Mouse (Mus musculus) kidney, embryonic 15.5 days (tissue): Measurements from ENCODE around the gene Rab44. TPM values are rescaled to one million over a fixed set of nuclear protein-coding genes. Genes with fewer than 3 reads are reported as not detected.

Experiments used
- ATAC-seq: fragments of 200-750 bp; cut with Nextera tagmentation; replicated peaks from 2 replicates; pipeline ENCODE4 v1.8.0; 2017; ENCODE audit warnings: moderate TSS enrichment; ENCODE audit not compliant: low FRiP score
- H3K27ac ChIP-seq: fragments of 300-500 bp; sonication (generic); 2 replicates; pipeline ENCODE4 v1.5.1; 2015; ENCODE audit warnings: mild to moderate bottlenecking, inconsistent platforms
- H3K27me3 ChIP-seq: fragments of 300-500 bp; sonication (generic); 2 replicates; pipeline ENCODE4 v1.6.1; 2015; ENCODE audit warnings: inconsistent platforms
- H3K36me3 ChIP-seq: fragments of 300-500 bp; sonication (generic); 2 replicates; pipeline ENCODE4 v1.6.1; 2015; ENCODE audit warnings: inconsistent platforms
- H3K4me1 ChIP-seq: fragments of 300-500 bp; sonication (generic); 2 replicates; pipeline ENCODE4 v1.6.1; 2015; ENCODE audit warnings: inconsistent platforms
- H3K4me2 ChIP-seq: fragments of 300-500 bp; sonication (generic); 2 replicates; pipeline ENCODE4 v1.6.1; 2015; ENCODE audit warnings: moderate library complexity, mild to moderate bottlenecking, inconsistent platforms
- H3K4me3 ChIP-seq: fragments of 300-500 bp; sonication (generic); replicated peaks from 2 replicates; pipeline ENCODE4 v1.5.1; 2015; ENCODE audit warnings: mild to moderate bottlenecking, inconsistent platforms
- H3K9ac ChIP-seq: fragments of 300-500 bp; sonication (generic); 2 replicates; pipeline ENCODE4 v1.6.1; 2015; ENCODE audit warnings: mild to moderate bottlenecking, inconsistent platforms
- H3K9me3 ChIP-seq: fragments of 300-500 bp; sonication (generic); replicated peaks from 2 replicates; pipeline ENCODE4 v1.6.1; 2016; ENCODE audit warnings: inconsistent platforms
- WGBS: fragments of 180-500 bp; shearing (Covaris S2); methylation state at CpG from one replicate; pipeline ENCODE4 v1.1.7; 2015; ENCODE audit warnings: mixed read lengths; 5-methylcytosine and 5-hydroxymethylcytosine counted together
- polyA plus RNA-seq: library from polyadenylated mRNA; unstranded; fragments of >200 nt; fragmentation: Nextera tagmentation; extraction: Ambion mirVana; gene quantifications from 2 replicates; pipeline ENCODE4 v1.2.1, GENCODE M21; 2015

Gene Rab44
- polyA plus RNA-seq, 1 experiment from 2014 or later: 0.34 TPM

- no peak for ATAC-seq
- no peaks in the 10 kb centered on the region for H3K36me3 ChIP-seq
- WGBS: 64% methylated on average over 8 of the region's 8 CpGs
Observed at GRCm38 (mm10) chr17:29143266-29143665, 29.3 kb downstream of the Rab44 start.

DNA sequence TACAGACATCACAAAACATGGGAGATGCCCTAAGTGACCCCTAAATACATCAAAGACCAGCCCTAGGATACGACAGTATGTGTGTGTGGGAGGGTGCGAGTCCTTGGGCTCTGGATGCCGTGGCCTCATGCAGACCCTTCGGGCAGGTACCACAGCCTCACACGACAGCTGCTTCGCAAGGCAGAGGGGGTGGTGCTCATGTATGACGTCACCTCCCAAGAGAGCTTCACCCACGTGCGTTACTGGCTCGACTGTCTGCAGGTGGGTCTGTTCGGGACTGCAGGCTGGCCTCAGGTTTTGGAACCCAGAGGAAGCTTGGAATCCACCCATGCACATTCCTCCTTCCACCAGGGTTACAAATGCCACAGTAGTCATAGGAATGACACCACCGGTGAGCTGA, 31.2 kb downstream of the Rab44 start:
- H3K4me3 ChIP-seq: no peak overlapping the region
- H3K9ac ChIP-seq: no peak overlapping the region
- peaks cover 8% of the 10 kb centered on the region; the same call in 1 of the 2 replicates for H3K4me1 ChIP-seq
- H3K27me3 ChIP-seq: no peaks in the 10 kb centered on the region
- ATAC-seq: no peak
- WGBS: 88% methylated on average over 12 of the region's 12 CpGs
- no peak overlapping the region for H3K27ac ChIP-seq
- no peaks in the 10 kb centered on the region for H3K36me3 ChIP-seq
- 0 out of 2 replicates have a peak, but pooled peaks cover 4% of the 10 kb centered on the region for H3K9me3 ChIP-seq
- no peak overlapping the region for H3K4me2 ChIP-seq

More at GRCm38 (mm10) chr17:29143266-29143665, 29.3 kb downstream of the Rab44 start:
- no peak overlapping the region for H3K4me3 ChIP-seq
- H3K4me2 ChIP-seq: no peak overlapping the region
- H3K4me1 ChIP-seq: peaks cover 6% of the 10 kb centered on the region; the same call in 1 of the 2 replicates
- H3K27me3 ChIP-seq: no peaks in the 10 kb centered on the region
- no peak overlapping the region for H3K9ac ChIP-seq
- H3K27ac ChIP-seq: no peak overlapping the region
- H3K9me3 ChIP-seq: 0 out of 2 replicates have a peak, but pooled peaks cover 4% of the 10 kb centered on the region

- Histone ChIP-seq H3K4me2 (no peak overlapping the region), H3K4me1 (peaks cover 8% of the 10 kb centered on the region; the same call in 1 of the 2 replicates), H3K9ac (no peak overlapping the region), H3K36me3 (no peaks in the 10 kb centered on the region), H3K27me3 (no peaks in the 10 kb centered on the region), H3K9me3 (0 out of 2 replicates have a peak, but pooled peaks cover 4% of the 10 kb centered on the region), H3K4me3 (no peak overlapping the region), H3K27ac (no peak overlapping the region)
- ATAC-seq: no peak
- 77% methylated on average over 14 of the region's 14 CpGs for WGBS
Observed at GRCm38 (mm10) chr17:29147273-29147672, 33.3 kb downstream of the Rab44 start.

DNA sequence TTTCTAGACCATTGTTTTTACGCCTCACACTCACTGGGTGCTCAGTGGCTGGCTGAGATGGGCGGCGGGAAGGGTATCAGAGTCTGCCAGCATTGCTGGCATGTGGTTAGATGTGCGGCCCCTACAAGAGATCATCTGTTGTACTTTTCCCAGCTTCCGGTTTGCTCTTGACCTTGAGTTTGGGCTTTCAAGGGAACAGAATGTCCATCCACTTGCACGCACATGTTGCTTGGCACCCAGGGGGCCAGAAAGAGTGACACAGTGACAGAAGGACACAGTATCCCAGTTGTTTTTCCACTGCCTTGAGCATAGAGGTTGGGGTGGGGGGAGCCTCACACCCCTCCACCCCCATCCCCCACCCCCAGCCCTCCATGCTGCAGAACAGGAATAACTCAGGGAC, 33.8 kb downstream of the Rab44 start:
- 83% methylated on average over 6 of the region's 6 CpGs for WGBS
- Histone ChIP-seq H3K27me3 (no peaks in the 10 kb centered on the region), H3K9ac (no peak overlapping the region), H3K4me1 (peaks cover 8% of the 10 kb centered on the region; the same call in 1 of the 2 replicates), H3K4me3 (no peak overlapping the region), H3K9me3 (0 out of 2 replicates have a peak, but pooled peaks cover 4% of the 10 kb centered on the region), H3K4me2 (no peak overlapping the region), H3K27ac (no peak overlapping the region), H3K36me3 (no peaks in the 10 kb centered on the region)
- no peak for ATAC-seq

DNA sequence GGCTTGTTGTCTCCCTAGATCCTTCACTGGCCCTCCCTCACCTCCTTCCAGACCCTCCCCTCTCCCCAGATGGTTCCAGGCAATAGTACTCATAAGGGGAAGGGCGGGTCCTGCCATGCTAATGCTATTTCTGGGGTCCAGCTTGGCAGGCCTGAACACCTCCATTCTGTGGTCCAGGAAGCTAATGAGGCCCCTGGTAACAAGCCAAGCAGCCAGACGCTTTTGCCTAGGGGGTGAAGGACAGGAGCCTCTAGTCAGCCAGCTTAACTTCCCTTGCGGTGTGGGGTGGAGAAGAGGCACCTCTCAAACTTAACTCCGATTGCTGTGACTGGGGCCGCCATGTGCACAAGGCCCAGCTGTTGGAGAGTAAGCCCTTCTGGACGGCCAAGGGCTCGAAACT, 35.8 kb downstream of the Rab44 start:
- no peaks in the 10 kb centered on the region for H3K36me3 ChIP-seq
- no peak for ATAC-seq
- 0 out of 2 replicates have a peak, but pooled peaks cover 4% of the 10 kb centered on the region for H3K9me3 ChIP-seq
- H3K9ac ChIP-seq: no peak overlapping the region
- H3K4me1 ChIP-seq: peaks cover 8% of the 10 kb centered on the region; the same call in 1 of the 2 replicates
- H3K4me3 ChIP-seq: no peak overlapping the region
- no peak overlapping the region for H3K4me2 ChIP-seq
- H3K27ac ChIP-seq: no peak overlapping the region
- no peaks in the 10 kb centered on the region for H3K27me3 ChIP-seq
- 69% methylated on average over 7 of the region's 7 CpGs for WGBS

DNA sequence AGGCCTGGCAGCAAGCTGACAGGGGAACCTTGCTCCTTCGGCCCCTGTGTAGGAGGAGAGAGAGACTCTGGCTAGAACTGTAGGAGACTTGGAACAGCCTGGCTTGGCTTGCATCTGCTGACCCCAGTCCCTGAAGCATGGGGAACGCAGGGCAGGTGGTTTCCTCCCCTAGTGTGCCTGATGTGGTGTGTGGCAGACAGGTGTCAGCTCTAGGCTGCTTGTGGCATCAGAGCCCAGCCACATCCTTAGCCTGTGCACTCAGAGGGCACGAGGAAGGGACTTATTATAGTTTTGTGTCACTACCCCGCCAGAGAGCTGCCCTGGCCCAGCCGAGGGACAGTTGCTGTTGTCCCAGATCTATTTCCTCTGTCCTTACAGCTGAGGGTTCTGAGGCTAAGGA, 38.6 kb downstream of the Rab44 start:
- peaks cover 20% of the 10 kb centered on the region; the same call in 1 of the 2 replicates for H3K4me1 ChIP-seq
- no peak overlapping the region for H3K27ac ChIP-seq
- H3K4me3 ChIP-seq: no peak overlapping the region
- H3K4me2 ChIP-seq: no peak overlapping the region
- H3K9ac ChIP-seq: no peak overlapping the region
- WGBS: 54% methylated on average over 5 of the region's 5 CpGs
- H3K27me3 ChIP-seq: no peaks in the 10 kb centered on the region
- no peak for ATAC-seq
- no peaks in the 10 kb centered on the region for H3K36me3 ChIP-seq
- H3K9me3 ChIP-seq: no peaks in the 10 kb centered on the region

- Histone ChIP-seq H3K4me3 (no peak overlapping the region), H3K27ac (no peak overlapping the region), H3K9me3 (no peaks in the 10 kb centered on the region), H3K9ac (no peak overlapping the region), H3K4me2 (no peak overlapping the region), H3K27me3 (no peaks in the 10 kb centered on the region), H3K36me3 (no peaks in the 10 kb centered on the region), H3K4me1 (peaks cover 12% of the 10 kb centered on the region; the same call in 1 of the 2 replicates)
- no peak for ATAC-seq
- 75% methylated on average over 13 of the region's 13 CpGs for WGBS
Observed at GRCm38 (mm10) chr17:29154247-29154646, 40.3 kb downstream of the Rab44 start.

DNA sequence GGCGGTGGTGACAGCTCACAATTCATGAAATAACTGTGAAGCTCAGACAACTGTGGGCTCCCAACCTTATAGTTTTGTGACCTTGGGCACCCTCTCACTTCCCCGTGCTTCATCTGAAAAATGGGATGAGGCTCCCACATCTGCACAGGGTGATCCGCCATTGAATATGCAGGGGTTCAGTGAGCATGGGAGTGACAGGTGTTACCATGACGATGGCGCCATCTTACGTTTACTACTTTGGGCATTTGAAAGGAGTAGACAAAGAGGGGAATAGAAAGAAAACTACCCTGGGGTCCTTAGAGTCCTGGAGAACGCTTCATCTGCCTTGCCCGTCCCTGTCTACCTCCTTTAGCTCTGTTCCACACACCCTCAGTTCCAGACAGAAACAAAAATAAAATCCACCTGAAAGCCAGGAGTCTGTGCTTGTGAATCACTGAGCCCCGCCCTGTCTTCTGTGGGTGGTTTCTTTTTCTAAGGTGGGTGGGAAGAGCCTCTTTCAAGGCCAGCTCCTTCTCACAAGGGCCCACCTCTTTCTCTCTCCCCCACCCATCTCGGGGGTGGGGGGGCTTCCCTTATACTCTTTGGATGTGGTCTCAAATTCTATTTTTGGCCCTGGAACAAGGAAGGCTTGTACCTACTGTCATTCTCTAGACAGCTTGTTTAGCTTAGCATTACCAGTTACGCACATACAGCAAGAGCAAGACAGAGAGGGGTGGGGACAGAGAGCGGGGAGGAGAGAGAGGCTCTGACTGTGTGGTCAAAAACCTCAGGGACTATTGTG, 41.6 kb downstream of the Rab44 start:
- peaks cover 12% of the 10 kb centered on the region; the same call in 1 of the 2 replicates for H3K4me1 ChIP-seq
- no peak overlapping the region for H3K27ac ChIP-seq
- H3K4me2 ChIP-seq: no peak overlapping the region
- no peak overlapping the region for H3K4me3 ChIP-seq
- H3K9me3 ChIP-seq: no peaks in the 10 kb centered on the region
- H3K27me3 ChIP-seq: no peaks in the 10 kb centered on the region
- H3K9ac ChIP-seq: no peak overlapping the region
- H3K36me3 ChIP-seq: no peaks in the 10 kb centered on the region
- 78% methylated on average over 12 of the region's 12 CpGs for WGBS
- ATAC-seq: no peak

- H3K4me1 ChIP-seq: peaks cover 12% of the 10 kb centered on the region; the same call in 1 of the 2 replicates
- no peak overlapping the region for H3K4me2 ChIP-seq
- H3K36me3 ChIP-seq: no peaks in the 10 kb centered on the region
- no peak overlapping the region for H3K27ac ChIP-seq
- H3K9ac ChIP-seq: no peak overlapping the region
- no peak overlapping the region for H3K4me3 ChIP-seq
- WGBS: 76% methylated on average over 16 of the region's 16 CpGs
- ATAC-seq: no peak
- H3K9me3 ChIP-seq: no peaks in the 10 kb centered on the region; the same call in 1 of the 2 replicates
- no peaks in the 10 kb centered on the region for H3K27me3 ChIP-seq
Observed at GRCm38 (mm10) chr17:29156396-29156795, 42.5 kb downstream of the Rab44 start.

- Histone ChIP-seq H3K9me3 (no peaks in the 10 kb centered on the region; the same call in 1 of the 2 replicates), H3K27ac (no peak overlapping the region), H3K36me3 (no peaks in the 10 kb centered on the region), H3K27me3 (no peaks in the 10 kb centered on the region), H3K4me1 (peaks cover 12% of the 10 kb centered on the region; the same call in 1 of the 2 replicates), H3K4me2 (no peak overlapping the region), H3K4me3 (no peak overlapping the region), H3K9ac (no peak overlapping the region)
- 86% methylated on average over 8 of the region's 8 CpGs for WGBS
- no peak for ATAC-seq
Observed at GRCm38 (mm10) chr17:29156866-29157265, 42.9 kb downstream of the Rab44 start.

DNA sequence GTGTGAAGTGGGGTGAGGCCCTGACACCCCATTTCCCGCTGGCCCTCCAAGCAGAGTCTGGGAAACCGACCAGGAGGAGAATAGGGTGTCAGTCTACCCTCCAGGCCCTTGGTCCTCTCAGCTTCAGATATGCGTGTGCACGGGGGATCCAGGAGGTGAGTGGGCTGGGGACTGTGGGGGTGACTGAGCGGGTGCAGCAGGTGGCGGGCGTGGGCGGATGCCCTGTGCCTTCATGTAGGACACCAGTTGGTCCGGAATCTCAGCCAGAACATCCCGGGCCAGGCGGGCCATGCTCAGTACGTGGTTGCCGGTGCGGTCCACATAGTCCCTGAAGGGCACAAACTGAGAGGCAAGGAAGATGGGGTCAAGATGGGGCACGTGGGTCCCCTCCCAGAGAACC, 45.0 kb downstream of the Rab44 start:
- H3K4me2 ChIP-seq: no peak overlapping the region
- H3K4me3 ChIP-seq: no peak overlapping the region
- H3K9me3 ChIP-seq: no peaks in the 10 kb centered on the region; the same call in 1 of the 2 replicates
- ATAC-seq: no peak
- WGBS: 93% methylated on average over 15 of the region's 15 CpGs
- no peak overlapping the region for H3K27ac ChIP-seq
- no peak overlapping the region for H3K9ac ChIP-seq
- H3K27me3 ChIP-seq: no peaks in the 10 kb centered on the region
- H3K36me3 ChIP-seq: no peaks in the 10 kb centered on the region
- peaks cover 19% of the 10 kb centered on the region for H3K4me1 ChIP-seq

- Histone ChIP-seq H3K9me3 (no peaks in the 10 kb centered on the region; the same call in 1 of the 2 replicates), H3K27me3 (no peaks in the 10 kb centered on the region), H3K36me3 (no peaks in the 10 kb centered on the region), H3K4me1 (peaks cover 24% of the 10 kb centered on the region), H3K27ac (no peak overlapping the region), H3K4me2 (no peak overlapping the region), H3K9ac (no peak overlapping the region), H3K4me3 (no peak overlapping the region)
- ATAC-seq: no peak
- WGBS: 92% methylated on average over 5 of the region's 5 CpGs
Observed at GRCm38 (mm10) chr17:29159320-29159719, 45.4 kb downstream of the Rab44 start.
